Mouse (Mus musculus) brain, embryonic 14.5 days (tissue): ENCODE measurements at regions not wholly inside any gene's neighbourhood (a gene's known extent, or its start where the extent isn't known, plus 50 kb on each side); places are given as distances from the start of the nearest gene placed in this dataset.

Experiments used
- CTCF ChIP-seq: fragments of 200-500 bp; IDR thresholded peaks from 2 replicates; pipeline ENCODE4 v1.5.1; 2012; ENCODE audit warnings: inconsistent platforms, mild to moderate bottlenecking, moderate library complexity, borderline replicate concordance; ENCODE audit not compliant: insufficient read depth, insufficient read length; ENCODE audit errors: extremely low read depth
- POLR2A ChIP-seq: fragments of 200-500 bp; IDR thresholded peaks from 2 replicates; pipeline ENCODE4 v1.6.1; 2012; ENCODE audit warnings: mild to moderate bottlenecking, inconsistent platforms, borderline replicate concordance; ENCODE audit not compliant: poor library complexity, insufficient read depth, insufficient read length, severe bottlenecking; ENCODE audit errors: extremely low read depth

DNA sequence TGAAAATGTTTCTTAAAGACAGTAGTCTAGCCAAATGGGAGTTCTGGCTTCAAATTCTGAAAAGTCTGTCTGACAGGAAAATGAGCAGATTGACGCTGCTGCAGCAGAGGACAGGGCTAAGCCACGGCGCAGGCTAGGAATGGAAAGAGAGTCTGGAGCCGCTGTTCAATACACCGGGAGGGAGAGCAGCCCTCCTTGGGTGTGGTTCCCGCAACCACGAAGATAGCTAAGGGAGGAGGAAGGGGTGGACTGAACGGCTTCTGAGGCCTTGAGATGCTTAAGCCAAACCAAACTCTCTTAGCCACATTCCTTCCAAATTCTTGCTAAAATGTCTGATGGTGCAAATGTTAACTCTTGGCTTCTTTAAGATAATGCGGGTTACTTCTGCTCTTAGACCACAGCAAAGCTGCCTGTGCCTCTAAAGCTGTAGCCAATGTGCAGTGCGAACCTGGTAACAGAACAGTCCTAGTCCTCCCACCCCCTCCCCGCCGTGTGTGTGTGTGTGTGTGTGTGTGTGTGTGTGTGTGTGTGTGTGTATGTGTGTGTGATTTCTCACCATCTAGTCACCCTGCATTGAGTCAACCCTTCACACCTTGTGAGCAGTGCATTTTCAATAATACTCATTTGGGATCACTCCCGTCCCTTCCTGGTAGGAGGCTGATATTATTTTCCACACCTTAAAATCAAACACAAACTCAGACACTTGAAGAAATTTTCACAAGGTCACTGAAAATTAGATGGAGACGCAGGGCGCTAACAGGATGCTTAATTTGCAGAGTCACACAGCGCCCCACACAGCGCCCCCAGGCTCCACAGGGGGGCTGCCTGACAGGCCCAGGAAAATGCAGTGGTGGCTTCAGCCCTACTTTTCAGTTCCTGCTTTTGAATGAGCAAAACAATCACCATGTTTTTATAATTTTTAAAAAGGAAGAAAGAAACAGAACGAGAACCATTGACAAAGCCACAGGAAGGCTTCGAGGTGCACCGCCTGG, 73.2 kb upstream of the Arg1 start:
- no peak for TF ChIP-seq CTCF
- TF ChIP-seq POLR2A: no peak
